28 mouse cellular contexts compared by ENCODE assay signal in the genomic region with DNA sequence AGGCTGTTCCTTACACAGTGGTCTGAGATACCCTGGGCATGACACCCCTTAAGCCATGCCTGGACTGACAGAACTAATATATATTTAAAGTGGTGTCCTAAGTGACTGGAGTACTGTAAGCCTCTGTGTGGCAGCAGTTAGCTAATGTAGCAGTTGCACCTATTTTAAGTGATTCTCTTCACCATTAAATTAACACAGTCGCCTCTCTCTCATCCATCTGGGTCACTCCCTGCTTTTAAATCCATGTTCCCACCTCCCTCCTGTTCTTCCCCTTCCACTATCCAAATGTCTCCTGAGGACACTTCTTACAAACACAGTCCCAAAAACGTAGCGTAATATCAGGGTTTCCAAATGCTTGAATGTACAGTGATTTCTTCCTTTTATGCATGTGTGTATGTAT.
"Had no signal": no experiment of that assay in that cellular context is flagged by ENCODE, and none has a peak within 500 bp of the region (broad histone marks: within the 10 kb centered on the region; RNA-seq: fewer than 3 reads in every experiment).

No protein-coding gene starts in this region.

- H3K27ac ChIP-seq: embryonic facial prominence, embryonic 10.5 days; embryonic facial prominence, embryonic 12.5 days; embryonic facial prominence, embryonic 13.5 days; embryonic facial prominence, embryonic 15.5 days; forebrain, embryonic 10.5 days; forebrain, embryonic 12.5 days; forebrain, embryonic 13.5 days; forebrain, embryonic 15.5 days; gastrocnemius, adult 2 months; heart, adult 2 months; heart, embryonic 10.5 days had no signal

- ATAC-seq: forebrain, embryonic 13.5 days; forebrain, embryonic 14.5 days; forebrain, embryonic 15.5 days; forebrain, embryonic 16.5 days; forebrain, postnatal 0 days had no signal

- H3K4me3 ChIP-seq: embryonic facial prominence, embryonic 10.5 days; embryonic facial prominence, embryonic 12.5 days; embryonic facial prominence, embryonic 13.5 days; embryonic facial prominence, embryonic 15.5 days; erythroblast, embryonic 14.5 days; forebrain, embryonic 10.5 days; forebrain, embryonic 12.5 days; forebrain, embryonic 13.5 days; forebrain, embryonic 15.5 days; gastrocnemius, adult 2 months; heart, adult 2 months; heart, embryonic 10.5 days had no signal

- DNase-seq: cerebellum, adult 8-10 months; cerebellum, adult 9-10 months; cerebellum, adult 9-11 months; cerebellum, postnatal 10 days; cerebellum, postnatal 14 days; cerebellum, postnatal 25 days; cerebellum, postnatal 36 days; embryo, embryonic 11 days; forebrain, postnatal 0 days; gastrocnemius, adult 2 months; gastrocnemius, postnatal 10 days; gastrocnemius, postnatal 14 days; gastrocnemius, postnatal 25 days; gastrocnemius, postnatal 36 days; heart, adult 18-20 months; heart, adult 2 months had no signal
